Mouse (Mus musculus): ENCODE results near the gene Clec14a. TPM values are rescaled to one million over a fixed set of nuclear protein-coding genes. Genes with fewer than 3 reads are reported as not detected.

Clec14a gene
- total RNA-seq, 1 experiment from 2014 or later, result 0.84 TPM

Other genes with a start within 250 kb of the Clec14a start
- not detected in 2 replicates for gene Sstr1, start 57.5 kb downstream of the Clec14a start, total RNA-seq (2017)